Mouse (Mus musculus) liver, embryonic 11.5 days (tissue): ENCODE measurements at regions not wholly inside any gene's neighbourhood (a gene's known extent, or its start where the extent isn't known, plus 50 kb on each side); places are given as distances from the start of the nearest gene placed in this dataset.
"Not testable (repeated sequence)": the region's sequence is repeated elsewhere in the genome, so short reads cannot be mapped to it uniquely, and the experiment has no call there.

Experiments used
- ATAC-seq: fragments of 200-750 bp; cut with Nextera tagmentation; replicated peaks from 2 replicates; pipeline ENCODE4 v1.8.0; 2017; ENCODE audit warnings: moderate number of reproducible peaks, mild to moderate bottlenecking, moderate TSS enrichment, moderate library complexity; ENCODE audit not compliant: low FRiP score
- DNase-seq: peaks from one replicate; pipeline ENCODE4 v3.0.0-alpha.2; 2017; ENCODE audit warnings: low spot score
- H3K27ac ChIP-seq: fragments of 300-500 bp; sonication (generic); 2 replicates; pipeline ENCODE4 v1.5.1; 2014; ENCODE audit warnings: mild to moderate bottlenecking, low read depth, low read length, control low read depth
- H3K27me3 ChIP-seq: fragments of 300-500 bp; sonication (generic); replicated peaks from 2 replicates; pipeline ENCODE4 v1.6.1; 2014; ENCODE audit warnings: low read length, mixed read lengths; ENCODE audit not compliant: control insufficient read depth, insufficient read depth
- H3K36me3 ChIP-seq: fragments of 300-500 bp; sonication (generic); 2 replicates; pipeline ENCODE4 v1.6.1; 2014; ENCODE audit warnings: mild to moderate bottlenecking, low read length, moderate library complexity, mixed read lengths; ENCODE audit not compliant: control insufficient read depth, insufficient read depth
- H3K4me1 ChIP-seq: fragments of 300-500 bp; sonication (generic); replicated peaks from 2 replicates; pipeline ENCODE4 v1.6.1; 2014; ENCODE audit warnings: low read length, mixed read lengths; ENCODE audit not compliant: control insufficient read depth, insufficient read depth
- H3K4me2 ChIP-seq: fragments of 300-500 bp; sonication (generic); 2 replicates; pipeline ENCODE4 v1.6.1; 2014; ENCODE audit warnings: mild to moderate bottlenecking, control low read depth, moderate library complexity
- H3K4me3 ChIP-seq: fragments of 300-500 bp; sonication (generic); 2 replicates; pipeline ENCODE4 v1.5.1; 2014; ENCODE audit warnings: low read depth, low read length, control low read depth
- H3K9ac ChIP-seq: fragments of 300-500 bp; sonication (generic); 2 replicates; pipeline ENCODE4 v1.6.1; 2014; ENCODE audit warnings: low read depth, low read length, control low read depth
- H3K9me3 ChIP-seq: fragments of 300-500 bp; sonication (generic); 2 replicates; pipeline ENCODE4 v1.6.1; 2016; ENCODE audit warnings: low read length, inconsistent platforms, mixed read lengths; ENCODE audit not compliant: control insufficient read depth
- WGBS: fragments of 180-500 bp; shearing (Covaris S2); extraction: QIAGEN DNeasy Blood & Tissue Kit; methylation state at CpG from one replicate; pipeline ENCODE4 v1.1.7; 2014; 5-methylcytosine and 5-hydroxymethylcytosine counted together

DNA sequence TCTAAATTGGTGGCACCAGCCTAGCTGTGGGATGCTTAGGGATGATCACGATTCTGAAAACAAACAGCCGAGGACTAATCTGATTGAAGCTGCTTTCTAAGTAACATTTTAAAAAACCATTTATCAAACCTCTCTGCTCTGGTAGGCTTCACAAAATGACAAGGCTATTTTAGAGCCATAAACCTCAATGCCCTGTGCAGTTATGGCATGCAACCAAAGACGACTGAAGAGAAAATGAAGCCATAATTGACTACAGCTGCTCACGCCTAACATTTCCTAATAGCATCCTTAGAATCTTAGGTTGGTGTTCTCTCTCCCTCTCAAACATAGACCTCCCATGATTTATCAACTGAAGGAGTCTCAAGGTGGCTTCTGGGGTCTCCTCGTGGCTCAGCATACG lies 484.3 kb downstream of the Isl1 start:
- Histone ChIP-seq H3K9me3 (no peaks in the 10 kb centered on the region), H3K9ac (no peak overlapping the region), H3K27me3 (no peaks in the 10 kb centered on the region), H3K4me1 (no peaks in the 10 kb centered on the region), H3K4me2 (no peak overlapping the region), H3K27ac (no peak overlapping the region), H3K36me3 (no peaks in the 10 kb centered on the region), H3K4me3 (no peak overlapping the region)
- WGBS, result 69% methylated on average over 6 of the region's 6 CpGs
- ATAC-seq (no peak), DNase-seq (no peak)

DNA sequence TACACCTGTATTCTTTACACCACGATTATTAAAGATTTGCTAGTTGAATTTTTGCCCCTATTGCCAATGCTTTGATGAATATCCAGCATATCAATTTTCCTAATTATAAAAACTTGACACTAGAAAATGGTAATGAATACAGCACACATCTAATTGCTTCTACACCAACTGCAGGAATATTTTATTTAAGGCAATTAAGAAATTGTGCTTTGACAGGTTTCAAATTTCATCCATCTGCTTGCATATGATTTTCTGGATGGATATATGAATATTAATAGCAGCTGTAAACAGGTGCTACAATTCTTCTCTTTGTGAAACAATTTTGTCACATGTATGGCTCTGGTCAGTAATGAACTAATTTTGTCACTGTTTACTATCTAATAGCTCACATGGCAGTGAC lies 487.0 kb downstream of the Isl1 start:
- no peak overlapping the region for H3K9ac ChIP-seq
- DNase-seq, result no peak
- no peaks in the 10 kb centered on the region for H3K27me3 ChIP-seq
- no peak overlapping the region for H3K4me2 ChIP-seq
- no peaks in the 10 kb centered on the region for H3K4me1 ChIP-seq
- H3K27ac ChIP-seq, result no peak overlapping the region
- 50% methylated on average over 1 of the region's 1 CpGs for WGBS
- no peak overlapping the region for H3K4me3 ChIP-seq
- no peaks in the 10 kb centered on the region for H3K36me3 ChIP-seq
- ATAC-seq, result no peak
- no peaks in the 10 kb centered on the region for H3K9me3 ChIP-seq

DNA sequence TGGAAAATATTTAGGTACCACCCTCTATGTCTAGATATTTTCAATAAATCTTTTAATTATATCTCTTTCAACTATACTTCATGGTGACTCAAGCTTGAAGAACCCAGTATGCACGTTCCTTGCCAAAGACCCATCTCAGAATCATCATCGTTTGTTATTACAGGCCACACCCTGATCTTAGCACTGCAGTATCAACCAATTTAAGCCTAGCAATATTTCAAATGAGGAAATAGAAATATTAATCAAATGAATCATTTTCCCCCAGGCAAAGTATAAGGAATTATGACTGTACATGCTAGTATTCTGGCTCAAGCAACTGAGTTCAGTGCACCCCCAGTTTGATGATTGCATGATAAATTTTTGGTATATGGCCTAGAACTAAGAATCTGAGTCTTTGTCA lies 495.3 kb downstream of the Isl1 start:
- no peak for ATAC-seq
- Histone ChIP-seq H3K36me3 (no peaks in the 10 kb centered on the region), H3K4me2 (no peak overlapping the region), H3K27me3 (no peaks in the 10 kb centered on the region), H3K9me3 (no peaks in the 10 kb centered on the region), H3K4me1 (no peaks in the 10 kb centered on the region), H3K4me3 (no peak overlapping the region), H3K9ac (no peak overlapping the region), H3K27ac (no peak overlapping the region)
- 76% methylated on average over 2 of the region's 2 CpGs for WGBS
- no peak for DNase-seq

DNA sequence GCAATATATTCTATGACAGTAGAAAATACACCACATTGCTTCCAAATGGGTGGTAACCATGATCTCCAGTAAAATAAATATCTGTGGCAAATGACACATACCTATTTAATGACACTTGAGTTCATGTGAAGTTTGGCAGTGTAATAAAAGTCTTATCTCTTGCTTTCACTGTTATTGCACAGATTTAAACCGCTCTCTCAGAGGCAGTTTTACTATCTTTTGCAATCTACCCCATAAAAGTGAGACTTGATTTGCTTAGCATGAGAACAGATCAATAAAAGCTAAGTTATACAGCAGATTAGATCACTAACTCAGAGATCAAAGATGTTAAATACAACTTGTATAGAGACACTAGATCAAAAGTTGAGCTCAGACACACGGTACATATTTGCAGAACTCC lies 510.2 kb downstream of the Isl1 start:
- Histone ChIP-seq H3K27me3 (no peaks in the 10 kb centered on the region), H3K36me3 (no peaks in the 10 kb centered on the region), H3K9ac (no peak overlapping the region), H3K9me3 (no peaks in the 10 kb centered on the region), H3K4me3 (no peak overlapping the region), H3K4me1 (no peaks in the 10 kb centered on the region), H3K27ac (no peak overlapping the region), H3K4me2 (no peak overlapping the region)
- 56% methylated on average over 2 of the region's 2 CpGs for WGBS
- DNase-seq (no peak), ATAC-seq (no peak)

DNA sequence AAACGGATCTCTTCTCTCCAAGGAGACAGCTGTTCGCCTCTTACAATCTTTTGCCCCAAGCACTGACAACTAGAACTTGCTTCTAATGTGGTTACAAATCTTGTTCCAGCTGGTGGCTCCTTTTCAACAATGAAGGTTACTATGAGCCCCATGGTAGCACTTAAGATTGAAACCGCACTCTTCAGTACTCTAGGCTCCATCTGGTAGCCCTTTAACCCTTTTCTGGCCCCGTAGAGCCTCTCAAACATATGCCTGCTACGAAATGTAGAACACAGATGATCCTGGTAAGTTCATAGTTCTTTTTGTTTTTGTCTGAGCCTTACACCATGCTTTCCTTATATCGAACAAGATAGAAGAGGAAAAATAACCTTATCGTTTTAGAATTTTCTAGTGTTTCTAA lies 558.2 kb downstream of the Isl1 start:
- Histone ChIP-seq H3K36me3 (no peaks in the 10 kb centered on the region), H3K27me3 (no peaks in the 10 kb centered on the region), H3K27ac (no peak overlapping the region), H3K9ac (no peak overlapping the region), H3K9me3 (no peaks in the 10 kb centered on the region), H3K4me1 (no peaks in the 10 kb centered on the region), H3K4me2 (no peak overlapping the region), H3K4me3 (no peak overlapping the region)
- ATAC-seq (no peak), DNase-seq (no peak)
- 78% methylated on average over 7 of the region's 7 CpGs for WGBS

DNA sequence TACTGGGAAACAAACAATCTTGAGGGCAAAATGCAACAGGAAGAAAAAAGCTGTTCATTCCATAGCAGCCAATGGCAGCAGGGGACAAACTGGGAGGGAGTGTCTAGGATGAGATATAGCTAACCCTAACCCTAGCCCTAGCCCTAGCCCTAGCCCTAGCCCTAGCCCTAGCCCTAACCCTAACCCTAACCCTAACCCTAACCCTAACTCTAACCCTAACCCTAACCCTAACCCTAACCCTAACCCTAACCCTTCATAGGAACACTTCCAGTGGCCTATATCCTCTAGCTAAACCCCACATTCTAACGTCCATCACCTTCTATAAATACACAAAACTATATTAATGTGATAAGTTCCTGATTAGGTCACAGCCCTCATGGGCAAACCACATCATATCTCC lies 567.4 kb downstream of the Isl1 start:
- H3K4me2 ChIP-seq, H3K27ac ChIP-seq, H3K27me3 ChIP-seq, H3K4me1 ChIP-seq, H3K9me3 ChIP-seq, DNase-seq, H3K9ac ChIP-seq, H3K4me3 ChIP-seq, H3K36me3 ChIP-seq: not testable (repeated sequence)
- peak; percentile 56; the same call in 1 of the 2 replicates for ATAC-seq
- 63% methylated on average over 1 of the region's 1 CpGs for WGBS

DNA sequence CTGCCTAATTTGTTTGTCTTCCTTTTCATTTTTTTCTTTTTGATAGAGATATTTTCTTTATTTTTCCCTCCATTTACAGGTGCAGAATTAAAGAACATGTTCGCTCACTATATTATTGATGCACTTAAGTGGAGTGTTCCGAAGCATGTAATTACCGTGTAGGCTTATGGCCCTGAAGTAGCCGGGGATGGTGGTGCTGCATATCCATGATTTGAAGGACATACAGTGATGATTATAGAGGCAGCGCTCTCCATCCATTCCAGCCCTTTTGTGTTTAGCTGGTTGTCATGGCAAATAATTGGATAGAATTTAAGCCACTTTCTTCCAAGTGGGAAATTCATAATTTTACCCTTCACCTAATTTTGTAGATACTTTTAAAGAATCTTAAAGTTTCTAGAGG lies 581.5 kb downstream of the Isl1 start:
- Histone ChIP-seq H3K9ac (no peak overlapping the region), H3K4me3 (no peak overlapping the region), H3K9me3 (no peaks in the 10 kb centered on the region), H3K27ac (no peak overlapping the region), H3K4me2 (no peak overlapping the region), H3K27me3 (no peaks in the 10 kb centered on the region), H3K36me3 (no peaks in the 10 kb centered on the region), H3K4me1 (no peaks in the 10 kb centered on the region)
- DNase-seq, result no peak
- ATAC-seq, result no peak
- 92% methylated on average over 5 of the region's 5 CpGs for whole genome bisulfite sequencing

DNA sequence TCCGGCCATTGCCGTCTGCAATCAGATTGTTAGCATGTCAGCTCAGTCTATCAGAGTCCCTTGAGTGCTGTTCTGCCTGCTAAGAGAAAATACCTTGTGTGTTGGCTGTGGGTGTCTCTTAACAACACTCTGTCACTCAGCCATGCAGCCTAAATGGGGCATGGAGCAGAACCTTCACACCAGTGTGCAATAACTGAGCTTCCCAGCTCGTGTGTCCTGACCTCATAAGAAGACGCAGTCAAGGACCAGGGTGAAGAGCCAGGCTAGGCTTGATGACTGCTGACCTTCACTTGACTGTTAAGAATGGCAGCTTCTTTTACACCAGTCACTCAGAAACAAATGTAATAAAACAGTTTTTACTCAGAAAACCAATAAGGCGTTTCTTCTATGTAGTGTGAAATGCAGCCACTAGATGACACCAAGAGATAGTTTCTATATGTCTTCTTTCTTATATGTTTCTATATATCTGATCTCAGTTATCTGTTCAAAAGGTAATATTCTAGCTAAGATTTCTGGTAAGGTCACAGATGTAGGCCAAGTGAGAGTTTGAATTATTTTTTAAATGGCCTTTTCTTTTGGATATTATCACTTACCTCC lies 584.0 kb downstream of the Isl1 start:
- no peaks in the 10 kb centered on the region for H3K9me3 ChIP-seq
- no peak for ATAC-seq
- H3K9ac ChIP-seq, result no peak overlapping the region
- H3K27ac ChIP-seq, result no peak overlapping the region
- no peak overlapping the region for H3K4me2 ChIP-seq
- WGBS, result 49% methylated on average over 5 of the region's 5 CpGs
- H3K36me3 ChIP-seq, result no peaks in the 10 kb centered on the region
- no peak overlapping the region for H3K4me3 ChIP-seq
- H3K4me1 ChIP-seq, result no peaks in the 10 kb centered on the region
- no peak for DNase-seq
- H3K27me3 ChIP-seq, result no peaks in the 10 kb centered on the region

DNA sequence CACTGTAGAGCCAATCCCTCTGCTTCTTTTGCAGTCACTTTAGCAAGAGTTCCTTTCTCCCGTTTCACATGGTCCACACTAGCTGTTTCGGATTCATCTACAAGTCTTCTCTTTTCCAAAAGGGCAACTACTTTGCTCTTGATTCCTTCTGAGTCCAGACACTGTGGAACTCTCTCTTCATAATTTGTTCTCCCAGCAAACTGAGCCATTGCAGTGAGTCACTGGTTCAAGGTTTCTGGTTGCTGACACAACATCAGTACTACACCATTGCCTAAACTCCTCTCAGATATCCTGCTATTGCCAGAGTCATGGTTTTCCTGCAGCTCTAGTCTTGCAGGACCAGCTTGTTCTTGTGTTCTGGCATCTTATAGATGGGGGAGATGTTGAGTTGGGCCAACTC lies 590.2 kb downstream of the Isl1 start:
- ATAC-seq (no peak), DNase-seq (no peak)
- Histone ChIP-seq H3K27me3 (no peaks in the 10 kb centered on the region), H3K9me3 (no peaks in the 10 kb centered on the region), H3K4me1 (no peaks in the 10 kb centered on the region), H3K36me3 (no peaks in the 10 kb centered on the region), H3K4me3 (no peak overlapping the region), H3K27ac (no peak overlapping the region), H3K9ac (no peak overlapping the region), H3K4me2 (no peak overlapping the region)
- WGBS, result 89% methylated on average over 2 of the region's 2 CpGs
